Comparison of ENCODE assay signal across 23 mouse cellular contexts in genomic region chr16:96740073-96741055, GRCm38 (mm10).
DNase-seq lines count a peak whose midpoint lies in the region; ATAC-seq and TF ChIP-seq lines count a peak whose summit lies in the region.
"Had no signal": no experiment of that assay in that cellular context is flagged by ENCODE, and none has a peak within 500 bp of the region (broad histone marks: within the 10 kb centered on the region; RNA-seq: fewer than 3 reads in every experiment).

No protein-coding gene starts in this region.

- TF ChIP-seq EP300 in liver, postnatal 0 days (IDR thresholded peaks at IDR 0.05; ENCODE audit: low read depth): no peak

- H3K4me2 ChIP-seq in forebrain, embryonic 16.5 days (ENCODE audit: low read length): no peak overlapping the region
- no peak overlapping the region for H3K4me2 ChIP-seq in forebrain, embryonic 11.5 days (ENCODE audit: low read depth, low read length, severe bottlenecking)
- H3K4me2 ChIP-seq in liver, embryonic 16.5 days (ENCODE audit: low read depth, low read length): no peak overlapping the region
- H3K4me2 ChIP-seq in liver, postnatal 0 days (ENCODE audit: low read depth, low read length): no peak overlapping the region
- H3K4me2 ChIP-seq in neural tube, embryonic 15.5 days: no peak overlapping the region
- H3K4me2 ChIP-seq: embryonic facial prominence, embryonic 13.5 days; hindbrain, embryonic 12.5 days had no signal

- no peaks in the 10 kb centered on the region for H3K36me3 ChIP-seq in forebrain, embryonic 16.5 days (ENCODE audit: control insufficient read depth, insufficient read depth)
- H3K36me3 ChIP-seq in forebrain, embryonic 11.5 days (ENCODE audit: control insufficient read depth, insufficient read depth, low read length): no peaks in the 10 kb centered on the region
- no peaks in the 10 kb centered on the region for H3K36me3 ChIP-seq in liver, embryonic 16.5 days (ENCODE audit: control insufficient read depth, insufficient read depth)
- H3K36me3 ChIP-seq in liver, postnatal 0 days (replicated peaks; ENCODE audit: insufficient read depth, low read length): no peaks in the 10 kb centered on the region
- H3K36me3 ChIP-seq in neural tube, embryonic 15.5 days: no peaks in the 10 kb centered on the region
- H3K36me3 ChIP-seq: embryonic facial prominence, embryonic 13.5 days; heart, embryonic 10.5 days; hindbrain, embryonic 12.5 days had no signal

- peak; percentile 46; the same call in 1 of the 2 replicates for ATAC-seq in forebrain, embryonic 16.5 days
- no peak for ATAC-seq in forebrain, embryonic 11.5 days (replicated peaks; ENCODE audit: low FRiP score)
- ATAC-seq in liver, embryonic 16.5 days (ENCODE audit: low read depth): 0 out of 2 replicates have a peak, but pooled peaks have one; percentile 11
- ATAC-seq in liver, postnatal 0 days: no peak
- peak; percentile 59 for ATAC-seq in erythroblast, adult 5-6 weeks (replicated peaks; ENCODE audit: low FRiP score, poor library complexity, severe bottlenecking)
- no peak for ATAC-seq in neural tube, embryonic 15.5 days (ENCODE audit: low FRiP score)
- ATAC-seq: hindbrain, embryonic 16.5 days had no signal

- TF ChIP-seq CTCF in liver, postnatal 0 days (IDR thresholded peaks at IDR 0.05; ENCODE audit: low read depth): no peak

- WGBS in forebrain, embryonic 16.5 days: 62% methylated on average over 7 of the region's 7 CpGs
- 88% methylated on average over 7 of the region's 7 CpGs for WGBS in forebrain, embryonic 11.5 days
- 38% methylated on average over 7 of the region's 7 CpGs for WGBS in liver, embryonic 16.5 days (ENCODE audit: insufficient replicate concordance)
- WGBS in liver, postnatal 0 days (ENCODE audit: insufficient replicate concordance): 55% methylated on average over 7 of the region's 7 CpGs
- 76% methylated on average over 7 of the region's 7 CpGs for WGBS in neural tube, embryonic 15.5 days

- DNase-seq in forebrain, embryonic 11.5 days (ENCODE audit: low spot score): no peak
- no peak for DNase-seq in liver, postnatal 0 days
- peak; percentile 50 for DNase-seq in telencephalon, adult 2 months (ENCODE audit: low read depth, low spot score)
- DNase-seq in left cerebral cortex, adult 18-20 months (ENCODE audit: low spot score in 2 of 2): no peak
- DNase-seq: adrenal gland, adult 2 months; adrenal gland, postnatal 25 days; cerebellum, adult 11 months; cerebellum, adult 8-10 months; cerebellum, postnatal 14 days; gastrocnemius, postnatal 10 days; heart, adult 18-20 months; heart, postnatal 10 days; heart, postnatal 4 days; kidney, adult 11 months had no signal

- no peak overlapping the region for H3K4me3 ChIP-seq in forebrain, embryonic 16.5 days (replicated peaks; ENCODE audit: low read length)
- H3K4me3 ChIP-seq in forebrain, embryonic 11.5 days (ENCODE audit: low read depth, low read length): no peak overlapping the region
- no peak overlapping the region for H3K4me3 ChIP-seq in liver, embryonic 16.5 days (ENCODE audit: low read depth, low read length)
- H3K4me3 ChIP-seq in liver, postnatal 0 days (ENCODE audit: low read depth, low read length): no peak overlapping the region
- no peak overlapping the region for H3K4me3 ChIP-seq in neural tube, embryonic 15.5 days (replicated peaks)
- H3K4me3 ChIP-seq: embryonic facial prominence, embryonic 13.5 days; heart, embryonic 10.5 days; hindbrain, embryonic 12.5 days had no signal

- H3K9ac ChIP-seq in forebrain, embryonic 16.5 days (replicated peaks; ENCODE audit: low read depth, low read length): no peak overlapping the region
- no peak overlapping the region for H3K9ac ChIP-seq in forebrain, embryonic 11.5 days (ENCODE audit: low read length)
- H3K9ac ChIP-seq in liver, embryonic 16.5 days (ENCODE audit: low read depth, low read length): no peak overlapping the region
- no peak overlapping the region for H3K9ac ChIP-seq in liver, postnatal 0 days (replicated peaks)
- no peak overlapping the region for H3K9ac ChIP-seq in neural tube, embryonic 15.5 days (replicated peaks)
- H3K9ac ChIP-seq: embryonic facial prominence, embryonic 13.5 days; hindbrain, embryonic 12.5 days had no signal

- H3K9me3 ChIP-seq in forebrain, embryonic 16.5 days (ENCODE audit: control insufficient read depth, low read length): no peaks in the 10 kb centered on the region
- H3K9me3 ChIP-seq in forebrain, embryonic 11.5 days (ENCODE audit: control insufficient read depth, low read length): no peaks in the 10 kb centered on the region
- no peaks in the 10 kb centered on the region for H3K9me3 ChIP-seq in liver, embryonic 16.5 days (replicated peaks; ENCODE audit: control insufficient read depth, low read length)
- no peaks in the 10 kb centered on the region for H3K9me3 ChIP-seq in liver, postnatal 0 days (ENCODE audit: low read length)
- H3K9me3 ChIP-seq in neural tube, embryonic 15.5 days (replicated peaks): no peaks in the 10 kb centered on the region
- H3K9me3 ChIP-seq: embryonic facial prominence, embryonic 13.5 days; heart, embryonic 10.5 days; hindbrain, embryonic 12.5 days had no signal

- H3K27me3 ChIP-seq in forebrain, embryonic 16.5 days (replicated peaks; ENCODE audit: control insufficient read depth, insufficient read depth, low read length): no peaks in the 10 kb centered on the region
- no peaks in the 10 kb centered on the region for H3K27me3 ChIP-seq in forebrain, embryonic 11.5 days (ENCODE audit: control insufficient read depth, insufficient read depth, low read length)
- H3K27me3 ChIP-seq in liver, embryonic 16.5 days (ENCODE audit: control insufficient read depth, insufficient read depth, low read depth, low read length): no peaks in the 10 kb centered on the region
- H3K27me3 ChIP-seq in liver, postnatal 0 days (ENCODE audit: insufficient read depth, low read length): no peaks in the 10 kb centered on the region
- H3K27me3 ChIP-seq in neural tube, embryonic 15.5 days (replicated peaks): no peaks in the 10 kb centered on the region
- H3K27me3 ChIP-seq: CH12.LX; embryonic facial prominence, embryonic 13.5 days; hindbrain, embryonic 12.5 days had no signal

- H3K4me1 ChIP-seq in forebrain, embryonic 16.5 days (replicated peaks; ENCODE audit: control insufficient read depth, insufficient read depth, low read length): peaks cover 17% of the 10 kb centered on the region
- H3K4me1 ChIP-seq in forebrain, embryonic 11.5 days (replicated peaks; ENCODE audit: control insufficient read depth, insufficient read depth, low read length): no peaks in the 10 kb centered on the region
- no peaks in the 10 kb centered on the region for H3K4me1 ChIP-seq in liver, embryonic 16.5 days (ENCODE audit: control insufficient read depth, low read depth, low read length)
- H3K4me1 ChIP-seq in liver, postnatal 0 days (ENCODE audit: insufficient read depth): no peaks in the 10 kb centered on the region
- H3K4me1 ChIP-seq in neural tube, embryonic 15.5 days: peaks cover 4% of the 10 kb centered on the region; the same call in 1 of the 2 replicates
- H3K4me1 ChIP-seq: embryonic facial prominence, embryonic 13.5 days; hindbrain, embryonic 12.5 days had no signal

- H3K27ac ChIP-seq in forebrain, embryonic 16.5 days (ENCODE audit: low read length): no peak overlapping the region
- no peak overlapping the region for H3K27ac ChIP-seq in forebrain, embryonic 11.5 days (ENCODE audit: low read depth, low read length)
- no peak overlapping the region for H3K27ac ChIP-seq in liver, embryonic 16.5 days (ENCODE audit: low read length)
- H3K27ac ChIP-seq in liver, postnatal 0 days (ENCODE audit: low read depth): no peak overlapping the region
- no peak overlapping the region for H3K27ac ChIP-seq in neural tube, embryonic 15.5 days (replicated peaks)
- H3K27ac ChIP-seq: embryonic facial prominence, embryonic 13.5 days; heart, embryonic 10.5 days; hindbrain, embryonic 12.5 days had no signal

Comparison
In these comparisons a context has a peak if more than half of its experiments do, and no peak if none do; other contexts are left out.
1. ATAC-seq: peak in forebrain, embryonic 16.5 days (single experiment), liver, embryonic 16.5 days (single experiment) and erythroblast, adult 5-6 weeks (single experiment); none in forebrain, embryonic 11.5 days (single experiment), liver, postnatal 0 days (single experiment) and neural tube, embryonic 15.5 days (single experiment).